Mouse (Mus musculus): ENCODE data around the gene Ang. TPM values are rescaled to one million over a fixed set of nuclear protein-coding genes. Genes with fewer than 3 reads are reported as not detected.
A peak's percentile ranks its signal among the peaks of the same experiment; 100 is the strongest.

Gene Ang
- total RNA-seq (2021): 6.0 and 37.1 TPM in 2 replicates
- long read RNA-seq, experiment 1: 0 reads
- long read RNA-seq, experiment 2, transcript Ang-201 (2 exons, 1,094 nt): major isoform, 13 of 13 reads
- long read RNA-seq, experiment 2, partial matches to known transcripts: 0 of 13 reads
- long read RNA-seq, experiment 2, other reads (novel, unspliced or antisense): 0 of 13 reads

DNA sequence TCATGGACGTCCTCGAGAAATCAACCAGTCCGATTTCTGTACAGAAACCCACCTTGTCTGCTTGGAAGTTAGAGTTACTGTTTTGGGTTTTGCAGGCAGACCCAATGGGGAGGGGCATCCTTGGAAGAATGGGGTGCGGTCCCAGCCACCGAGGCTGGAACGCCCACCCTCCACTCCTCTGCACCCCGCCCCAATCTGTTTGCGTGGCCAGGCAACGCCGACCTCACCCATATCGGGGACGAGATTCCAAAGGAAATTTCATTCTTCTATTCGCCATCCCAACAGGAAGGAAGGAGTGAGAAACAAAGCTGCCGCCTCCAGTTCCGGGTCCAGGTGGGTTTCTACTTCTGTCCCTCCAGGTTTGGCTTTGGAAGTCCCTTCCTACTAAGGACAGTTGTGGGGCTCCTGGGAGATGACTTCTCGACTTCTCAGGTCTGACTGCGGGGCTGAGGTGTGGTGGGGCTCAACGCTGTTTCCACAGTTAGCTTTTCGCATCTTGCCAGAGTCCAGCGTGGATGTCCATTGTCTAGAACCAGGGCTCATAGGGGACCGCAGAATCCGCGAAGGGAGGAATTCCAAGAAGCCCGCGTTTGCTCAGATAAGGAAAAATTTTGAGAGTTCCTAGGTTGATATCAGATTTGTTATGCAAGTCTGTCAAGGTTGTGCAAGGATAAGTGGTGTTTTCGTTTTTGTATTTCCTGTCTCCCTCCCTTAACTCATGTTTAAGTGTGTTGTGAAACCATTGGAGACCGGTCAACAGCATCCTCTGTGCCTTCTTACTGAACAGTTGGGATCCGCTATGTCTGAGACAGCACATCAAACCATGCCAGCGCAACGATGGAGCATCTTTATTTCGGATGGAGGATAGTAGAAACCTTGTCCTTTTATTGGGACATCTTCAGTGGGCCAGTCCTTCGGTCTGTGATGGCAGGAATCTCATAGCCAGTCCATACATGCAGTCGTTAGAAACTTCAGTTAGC is at the start of gene Ang, which contains the start of gene Rnase4:
Gene Ang, plus strand, starts transcription at position 230 of the 980 bp plus-strand sequence.
Gene Rnase4, plus strand, starts transcription at position 157 of the 980 bp plus-strand sequence.
- peak; percentile 52 for DNase-seq

DNA sequence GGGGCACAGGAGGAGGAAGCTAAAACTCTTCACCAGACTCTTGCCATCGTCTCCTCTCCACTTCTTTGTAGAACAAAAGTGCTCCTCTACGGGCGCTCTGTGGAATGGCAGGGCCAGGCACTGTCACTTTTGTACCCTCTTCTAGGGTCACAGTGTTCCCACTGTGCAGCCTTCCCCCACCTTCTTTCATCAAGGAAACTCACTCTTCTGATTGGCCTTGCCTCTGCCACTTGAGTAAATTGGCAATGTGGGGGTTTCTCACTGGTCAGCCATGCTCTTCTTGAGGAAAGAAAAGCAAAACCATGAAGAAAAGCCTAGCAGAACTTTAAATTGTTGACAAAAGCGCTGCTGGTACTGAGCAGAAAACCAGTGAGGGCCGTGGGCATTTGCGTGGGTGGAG is 49.2 kb upstream of the Ang start, which contains the start of gene Rnase9:
Gene Rnase9, minus strand, starts transcription at position 101 of the 400 bp plus-strand sequence.
- no peak for DNase-seq

DNA sequence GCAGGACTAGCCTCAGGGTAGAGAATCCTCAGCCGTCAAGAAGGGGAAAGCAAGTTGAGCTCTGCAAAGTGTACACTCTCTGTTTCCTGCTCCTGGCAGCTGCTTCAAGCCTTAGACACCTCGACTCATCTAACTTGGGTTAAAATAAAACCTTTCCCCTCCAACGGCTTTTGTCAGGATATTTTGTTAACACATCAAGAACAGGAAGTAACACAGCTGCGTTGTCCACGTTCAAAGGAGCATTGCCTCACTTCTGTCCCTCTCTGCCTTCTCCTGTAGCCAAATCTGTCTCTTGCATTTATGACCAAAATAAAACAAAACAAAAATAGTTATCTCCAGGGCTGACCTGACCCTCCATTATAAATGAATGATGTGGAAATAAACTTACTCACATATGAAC is 43.1 kb upstream of the Ang start:
- DNase-seq: no peak

GRCm38 (mm10) chr14:51050063-51050462 is 40.9 kb upstream of the Ang start, which contains the start of gene Rnase11:
Gene Rnase11 (minus strand): TSS chr14:51050163.
- DNase-seq: no peak

- DNase-seq: no peak
Observed at GRCm38 (mm10) chr14:51051941-51052340, 39.0 kb upstream of the Ang start.

GRCm38 (mm10) chr14:51053176-51053575 is 37.8 kb upstream of the Ang start:
- DNase-seq: no peak

DNA sequence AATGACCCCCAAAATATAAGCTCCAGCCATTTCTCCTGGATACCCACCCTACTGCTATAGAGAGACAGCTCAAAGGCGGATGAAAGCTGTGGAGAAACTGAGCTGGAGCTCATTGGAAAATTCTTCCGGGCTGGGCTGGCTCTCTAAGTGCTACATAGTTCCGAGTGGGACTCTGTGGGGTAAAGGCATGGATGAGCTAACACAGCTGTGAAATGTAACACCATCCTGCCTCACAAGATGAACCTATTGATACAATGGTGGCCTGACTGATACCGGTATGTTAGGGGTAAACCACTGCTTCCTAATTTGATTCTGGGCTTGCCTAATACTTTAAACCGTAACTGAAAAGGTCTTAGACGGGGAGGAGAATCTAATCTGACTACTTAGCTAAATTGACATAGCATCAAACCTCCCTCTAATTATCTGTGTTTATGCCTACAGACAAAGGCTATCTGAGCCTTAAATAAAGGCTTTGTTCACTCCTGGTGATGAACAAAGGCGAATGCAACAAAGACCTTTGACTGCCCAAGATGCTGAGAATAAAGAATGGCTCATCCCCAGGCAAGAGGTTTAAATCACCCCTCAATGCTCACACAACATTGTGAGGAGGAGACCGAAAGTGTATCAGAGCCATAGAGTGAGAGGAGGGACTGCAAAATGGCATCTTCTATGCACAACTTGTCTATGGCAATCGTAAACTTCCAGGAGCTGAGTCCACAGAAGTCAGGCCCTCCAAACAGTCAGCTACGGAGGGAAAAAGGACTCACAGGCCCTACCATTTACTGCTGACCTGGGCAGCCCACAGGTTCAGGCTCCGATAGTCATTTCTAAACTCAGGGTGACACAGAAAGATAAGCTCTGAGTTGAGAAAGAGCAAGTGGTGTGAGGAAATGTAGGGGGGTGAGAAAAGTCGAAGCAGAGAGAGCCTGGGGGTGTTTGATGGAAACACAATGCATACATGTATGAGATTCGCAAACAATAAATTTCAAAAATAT is 36.4 kb upstream of the Ang start:
- no peak for DNase-seq

DNA sequence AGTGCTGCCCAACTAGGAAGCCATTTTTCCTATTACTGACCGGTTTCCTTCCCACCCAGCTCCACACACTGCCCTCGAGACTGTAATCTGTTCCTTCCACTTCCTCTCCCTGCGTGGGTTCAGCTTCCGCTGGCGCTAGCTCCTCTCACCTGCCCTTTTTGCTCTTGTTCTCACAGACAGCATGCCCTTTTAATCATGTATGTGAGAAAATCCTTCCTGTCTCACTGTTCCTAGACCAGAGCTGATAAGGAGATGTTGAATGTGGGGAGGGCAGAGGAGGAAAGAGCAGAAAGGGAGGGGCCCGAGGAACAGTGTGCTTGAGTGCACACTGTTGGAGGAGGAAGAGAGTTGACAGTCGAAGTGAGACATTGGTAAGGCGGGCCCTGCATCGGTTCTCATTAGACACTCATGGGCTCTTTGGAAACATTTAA is 33.5 kb upstream of the Ang start, which contains the start of gene Rnase12:
Gene Rnase12, minus strand, starts transcription at position 261 of the 431 bp plus-strand sequence.
- DNase-seq: no peak

DNA sequence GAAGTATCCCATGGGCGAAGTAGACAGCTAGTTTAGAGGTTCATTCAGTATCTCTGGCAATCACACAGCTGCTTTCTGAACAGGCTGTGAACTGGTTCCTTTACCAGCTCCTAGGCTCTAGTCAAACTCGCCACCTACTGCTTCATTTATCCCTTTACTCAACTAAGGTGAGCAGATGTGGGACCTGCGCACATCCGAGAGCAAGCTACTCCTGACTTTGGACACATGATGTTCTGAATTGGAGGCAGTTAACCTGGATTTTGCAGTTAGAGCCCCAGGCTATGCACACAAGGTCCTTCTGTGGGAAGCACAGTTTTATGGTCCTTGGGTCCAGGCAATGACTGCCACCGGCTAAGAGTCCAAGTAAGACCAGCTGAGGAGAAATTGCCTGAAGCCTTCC is 30.2 kb upstream of the Ang start:
- no peak for DNase-seq

DNA sequence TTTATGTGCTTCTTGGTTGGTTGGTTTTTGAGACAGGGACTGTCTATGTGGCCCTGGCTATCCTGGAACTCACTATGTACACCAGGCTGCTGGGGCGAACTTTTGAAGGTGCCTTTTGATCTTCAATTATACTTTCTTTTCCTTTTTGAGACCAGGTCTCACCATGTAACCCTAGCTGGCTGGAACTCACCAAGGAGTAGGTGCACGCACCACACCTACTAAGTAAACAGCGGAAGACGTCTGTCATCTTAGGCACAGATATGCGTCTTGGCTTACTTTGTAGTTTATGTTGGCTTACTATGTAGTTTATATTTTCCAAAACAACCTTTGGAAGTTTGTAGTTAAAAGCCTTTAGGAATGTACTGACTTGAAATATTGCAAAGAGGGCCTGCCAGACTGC is 22.0 kb upstream of the Ang start:
- no peak for DNase-seq

DNA sequence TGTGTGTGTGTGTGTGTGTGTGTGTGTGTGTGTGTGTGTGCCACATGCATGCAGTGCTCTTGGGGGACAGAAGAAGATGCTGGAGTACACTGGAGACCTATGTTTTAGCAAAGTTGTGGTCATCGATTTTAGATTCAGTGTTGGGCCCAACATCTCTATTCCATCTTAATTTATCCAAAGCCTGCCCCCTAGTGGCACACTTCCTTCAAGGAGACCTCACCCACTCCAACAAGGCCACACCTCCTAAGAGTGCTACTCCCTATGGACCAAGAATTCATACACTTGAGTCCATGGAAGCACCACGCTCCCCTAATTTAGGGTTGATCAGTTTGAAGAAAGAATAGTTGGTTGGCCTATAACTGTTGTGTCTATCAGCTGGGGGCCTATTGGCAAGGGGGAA is 21.3 kb upstream of the Ang start:
- DNase-seq: peak; percentile 67

DNA sequence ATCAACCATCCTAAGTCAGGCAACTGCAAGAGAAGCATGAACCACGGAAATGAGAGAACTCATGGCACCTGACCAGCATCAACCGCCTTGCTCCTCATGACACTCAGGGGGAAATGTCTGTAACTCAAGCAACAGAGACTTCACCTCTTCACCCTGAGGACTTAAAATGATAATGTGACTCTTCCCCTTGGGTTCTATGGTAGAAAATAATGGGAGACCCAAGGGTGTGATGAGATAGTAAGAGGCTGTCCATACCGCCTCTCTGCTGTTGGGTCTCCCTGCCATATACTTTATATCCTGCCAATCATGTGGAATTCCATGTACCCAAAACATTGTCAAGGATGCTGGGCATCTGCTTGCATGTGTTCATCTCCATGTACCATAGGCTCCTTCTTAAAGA is 16.6 kb upstream of the Ang start, which contains the start of gene Olfr750:
Gene Olfr750, minus strand, starts transcription at position 101 of the 400 bp plus-strand sequence.
- DNase-seq: no peak

GRCm38 (mm10) chr14:51079180-51079579 is 11.8 kb upstream of the Ang start:
- DNase-seq: no peak

DNA sequence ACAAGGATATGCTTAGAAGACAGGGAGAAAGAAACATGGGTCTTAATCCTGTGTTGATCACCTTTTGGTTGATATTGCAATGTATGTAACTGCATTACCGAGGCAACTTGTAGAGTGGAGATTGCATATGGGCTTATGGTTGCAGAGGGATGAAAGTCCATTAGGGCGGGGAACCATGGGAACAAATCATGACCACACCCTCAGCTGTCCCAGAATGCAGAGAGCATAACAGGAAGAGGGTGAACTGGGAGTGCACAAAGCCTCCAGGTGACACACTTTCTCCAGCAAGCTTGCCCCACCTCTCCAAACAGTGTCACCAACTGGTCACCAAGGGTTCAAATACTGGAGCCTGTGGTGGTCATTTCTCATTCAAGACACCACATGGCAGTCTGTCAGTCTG is 9.9 kb upstream of the Ang start:
- no peak for DNase-seq

DNA sequence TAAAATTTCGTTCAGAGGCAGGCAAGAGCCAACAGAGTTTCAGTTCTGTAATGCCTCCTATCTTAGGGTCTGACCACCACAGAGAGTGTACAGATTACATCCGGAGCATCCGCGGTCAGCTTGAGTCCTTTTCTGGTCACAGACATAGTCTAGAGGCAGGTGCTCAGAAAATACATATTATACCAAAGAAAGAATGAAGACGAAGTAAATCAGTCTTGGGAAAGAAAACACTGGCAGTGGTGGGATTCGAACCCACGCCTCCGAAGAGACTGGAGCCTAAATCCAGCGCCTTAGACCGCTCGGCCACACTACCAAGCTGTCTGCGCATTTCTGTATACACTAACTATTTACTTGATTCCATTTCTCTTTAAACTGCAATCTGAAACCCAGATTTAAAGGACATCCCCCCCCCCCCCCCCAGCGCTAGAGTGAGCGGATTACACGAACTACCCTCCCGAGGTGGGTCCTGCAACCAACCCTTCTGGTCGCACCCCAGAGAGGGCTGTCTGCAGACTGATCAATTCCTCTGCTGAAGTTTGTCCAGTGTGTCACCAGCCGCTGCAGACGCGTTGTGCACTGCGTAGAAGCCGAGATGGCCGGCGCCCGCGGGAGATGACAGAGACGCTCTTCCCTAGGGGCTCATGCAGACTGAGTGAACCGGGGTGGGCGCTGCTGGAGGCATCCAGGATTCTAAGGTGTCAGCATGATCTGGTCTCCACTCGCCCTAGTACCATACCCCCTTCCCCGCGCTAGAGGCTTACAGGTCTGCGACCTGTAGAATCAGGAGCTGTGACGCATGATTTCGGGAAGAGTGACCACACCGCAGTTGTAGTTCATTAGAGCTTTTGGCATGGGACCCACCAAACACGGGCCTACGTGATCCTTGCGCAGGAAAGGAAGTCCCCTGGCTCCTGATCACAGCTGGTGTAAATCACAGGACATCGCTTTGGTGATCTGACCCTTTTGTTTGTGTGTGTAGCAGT is 8.1 kb upstream of the Ang start:
- DNase-seq: peak; percentile 71

DNA sequence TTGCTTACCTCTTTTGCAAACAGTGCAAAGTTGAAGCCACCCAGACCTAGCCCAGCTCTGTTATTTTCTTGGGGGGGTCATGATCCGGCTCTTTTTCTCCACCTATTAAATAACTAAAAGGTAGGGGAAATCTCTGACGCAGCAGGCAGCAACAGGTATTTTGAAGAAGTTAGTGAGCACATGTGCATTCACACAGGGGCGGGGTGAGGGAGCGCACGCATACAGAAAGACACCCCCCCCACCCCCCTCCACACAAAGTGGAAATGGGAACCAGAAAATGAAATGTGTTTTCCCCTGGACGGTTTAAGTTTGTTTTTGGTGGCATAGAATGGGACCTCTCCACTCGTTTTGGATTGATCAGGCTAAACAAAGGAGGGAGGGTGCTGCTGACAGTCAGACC is 7.1 kb upstream of the Ang start:
- no peak for DNase-seq

GRCm38 (mm10) chr14:51085086-51085485 is 5.9 kb upstream of the Ang start:
- DNase-seq: no peak

- no peak for DNase-seq
Observed at GRCm38 (mm10) chr14:51085911-51086310, 5.0 kb upstream of the Ang start.

- no peak for DNase-seq
Observed at GRCm38 (mm10) chr14:51087762-51088161, 3.2 kb upstream of the Ang start.

GRCm38 (mm10) chr14:51088166-51088969 is 2.6 kb upstream of the Ang start:
- peak; percentile 90 for DNase-seq

All from adrenal gland, postnatal 14 days (tissue).